Mouse (Mus musculus) cerebellum, adult 2 months (tissue): Measurements from ENCODE around the gene Tspyl2. TPM values are rescaled to one million over a fixed set of nuclear protein-coding genes. Genes with fewer than 3 reads are reported as not detected.

ENCODE experiments used
- DNase-seq, 2 experiments: peaks; one replicate each; pipeline ENCODE4 v3.0.0; 2021
- H3K27ac ChIP-seq: fragments of 200-500 bp; 2 replicates; pipeline ENCODE4 v1.5.1; 2012; ENCODE audit warnings: low read length, control low read depth, inconsistent platforms; ENCODE audit not compliant: insufficient read depth
- H3K27me3 ChIP-seq: fragments of 200-500 bp; 2 replicates; pipeline ENCODE4 v1.6.1; 2012; ENCODE audit warnings: inconsistent platforms, mild to moderate bottlenecking, low read length, moderate library complexity; ENCODE audit not compliant: control insufficient read depth, insufficient read depth
- H3K4me1 ChIP-seq: fragments of 200-500 bp; 2 replicates; pipeline ENCODE4 v1.6.1; 2011; ENCODE audit warnings: low read length; ENCODE audit not compliant: control insufficient read depth, insufficient read depth
- H3K4me3 ChIP-seq: fragments of 200-500 bp; replicated peaks from 2 replicates; pipeline ENCODE3; 2011; ENCODE audit warnings: mild to moderate bottlenecking, low read depth, low read length, control low read depth; ENCODE audit not compliant: insufficient read depth
- CTCF ChIP-seq: fragments of 200-500 bp; IDR thresholded peaks from 2 replicates; pipeline ENCODE4 v1.5.1; 2011; ENCODE audit warnings: low read depth, mild to moderate bottlenecking, control low read depth, low read length, moderate library complexity, borderline replicate concordance; ENCODE audit not compliant: insufficient read depth
- POLR2A ChIP-seq: fragments of 200-500 bp; IDR thresholded peaks from 2 replicates; pipeline ENCODE4 v1.6.1; 2011; ENCODE audit warnings: low read length, control low read depth, borderline replicate concordance; ENCODE audit not compliant: insufficient read depth
- WGBS: fragments of 180-500 bp; shearing (Covaris S2); methylation state at CpG from one replicate; pipeline ENCODE4 v1.1.7; 2018; 5-methylcytosine and 5-hydroxymethylcytosine counted together
- polyA plus RNA-seq: library from polyadenylated mRNA; depleted of rRNA; stranded (reverse); fragments of >200 nt; gene quantifications from 2 replicates; pipeline ENCODE4 v1.2.3, GENCODE M21; 2012; rRNA removed

The Tspyl2 gene
- polyA plus RNA-seq = 191 and 195 TPM in 2 replicates

GRCm38 (mm10) chrX:152342358-152342901 lies at the start of gene Tspyl2:
TSS of gene Tspyl2 (minus strand) at chrX:152342425.
- H3K4me3 ChIP-seq = peak within 1 kb of the TSS; percentile 78
- peak within 1 kb of the TSS; percentile 83 for H3K27ac ChIP-seq
- DNase-seq = peak; percentile 93 to 97
- 5% methylated on average over 15 of the region's 27 CpGs for WGBS
- H3K4me1 ChIP-seq = peaks cover 17% of the 10 kb centered on the region
- TF ChIP-seq POLR2A (peak; percentile 80), CTCF (no peak)
- H3K27me3 ChIP-seq = no peaks in the 10 kb centered on the region

GRCm38 (mm10) chrX:152368397-152369273 lies 26.4 kb upstream of the Tspyl2 start, which contains the start of gene Gpr173:
TSS of gene Gpr173 (minus strand) at chrX:152368704.
- 0 out of 2 replicates have a peak, but pooled peaks have one; percentile 7 for TF ChIP-seq POLR2A
- no peak for TF ChIP-seq CTCF
- Histone ChIP-seq H3K4me3 (peak within 1 kb of the TSS; percentile 97), H3K27ac (peak within 1 kb of the TSS; percentile 77), H3K4me1 (peaks cover 7% of the 10 kb centered on the region), H3K27me3 (no peaks in the 10 kb centered on the region)
- peak; percentile 76 to 78 for DNase-seq
- WGBS = 7% methylated on average over 22 of the region's 24 CpGs

GRCm38 (mm10) chrX:152368054-152368396 lies 25.8 kb upstream of the Tspyl2 start:
- DNase-seq = no peak
- WGBS = 3% methylated on average over 4 of the region's 4 CpGs
- TF ChIP-seq CTCF (no peak), POLR2A (no peak)
- H3K27ac ChIP-seq = peak overlapping the region; percentile 77
- peak overlapping the region; percentile 97 for H3K4me3 ChIP-seq
- H3K4me1 ChIP-seq = peaks cover 9% of the 10 kb centered on the region
- no peaks in the 10 kb centered on the region for H3K27me3 ChIP-seq

GRCm38 (mm10) chrX:152366418-152366817 lies 24.2 kb upstream of the Tspyl2 start:
- 12% methylated on average over 2 of the region's 2 CpGs for WGBS

GRCm38 (mm10) chrX:152352553-152353153 lies 10.4 kb upstream of the Tspyl2 start:
- TF ChIP-seq CTCF (peak; percentile 44; the same call in 1 of the 2 replicates), POLR2A (no peak)
- Histone ChIP-seq H3K27me3 (no peaks in the 10 kb centered on the region), H3K27ac (no peak overlapping the region), H3K4me3 (no peak overlapping the region), H3K4me1 (peaks cover 3% of the 10 kb centered on the region; the same call in 1 of the 2 replicates)
- 26% methylated on average over 5 of the region's 5 CpGs for WGBS
- DNase-seq = peak; percentile 41 to 58

More at GRCm38 (mm10) chrX:152366418-152366817, 24.2 kb upstream of the Tspyl2 start:
- Histone ChIP-seq H3K27ac (peak overlapping the region; percentile 73; the same call in 1 of the 2 replicates), H3K4me1 (peaks cover 9% of the 10 kb centered on the region), H3K27me3 (no peaks in the 10 kb centered on the region), H3K4me3 (peak overlapping the region; percentile 52)
- peak; percentile 80 to 91 for DNase-seq
- TF ChIP-seq POLR2A (no peak), CTCF (no peak)

GRCm38 (mm10) chrX:152347041-152347440 lies 4.8 kb upstream of the Tspyl2 start:
- Histone ChIP-seq H3K4me1 (peaks cover 13% of the 10 kb centered on the region), H3K4me3 (no peak overlapping the region), H3K27ac (peak overlapping the region; percentile 15), H3K27me3 (no peaks in the 10 kb centered on the region)
- TF ChIP-seq CTCF = no peak
- no peak for TF ChIP-seq POLR2A
- WGBS = 16% methylated on average over 14 of the region's 14 CpGs
- peak; percentile 65 to 75 for DNase-seq

- H3K27ac ChIP-seq = peak overlapping the region; percentile 15
- TF ChIP-seq CTCF (no peak), POLR2A (no peak)
- H3K4me3 ChIP-seq = no peak overlapping the region
- H3K27me3 ChIP-seq = no peaks in the 10 kb centered on the region
- peak; percentile 65 to 72 for DNase-seq
- 11% methylated on average over 15 of the region's 15 CpGs for WGBS
- H3K4me1 ChIP-seq = peaks cover 13% of the 10 kb centered on the region
These were observed 4.4 kb upstream of the Tspyl2 start for GRCm38 (mm10) chrX:152346587-152346986.
